Mouse (Mus musculus) heart, embryonic 16.5 days (tissue): ENCODE results near the gene Nelfe. TPM values are rescaled to one million over a fixed set of nuclear protein-coding genes. Genes with fewer than 3 reads are reported as not detected.
A peak's percentile ranks its signal among the peaks of the same experiment; 100 is the strongest.

Experiments
- ATAC-seq: fragments of 200-750 bp; cut with Nextera tagmentation; replicated peaks from 2 replicates; pipeline ENCODE4 v1.8.0; 2017; ENCODE audit warnings: moderate number of reproducible peaks; ENCODE audit not compliant: insufficient read depth, low FRiP score; ENCODE audit errors: extremely low read depth
- H3K27ac ChIP-seq: fragments of 300-500 bp; sonication (generic); 2 replicates; pipeline ENCODE4 v1.5.1; 2014; ENCODE audit warnings: mild to moderate bottlenecking, low read length, control low read depth, moderate library complexity
- H3K27me3 ChIP-seq: fragments of 300-500 bp; sonication (generic); 2 replicates; pipeline ENCODE4 v1.6.1; 2014; ENCODE audit warnings: low read length, mixed read lengths; ENCODE audit not compliant: control insufficient read depth, insufficient read depth
- H3K36me3 ChIP-seq: fragments of 300-500 bp; sonication (generic); 2 replicates; pipeline ENCODE4 v1.6.1; 2014; ENCODE audit not compliant: control insufficient read depth, insufficient read depth
- H3K4me1 ChIP-seq: fragments of 300-500 bp; sonication (generic); 2 replicates; pipeline ENCODE4 v1.6.1; 2014; ENCODE audit warnings: low read length, mixed read lengths; ENCODE audit not compliant: control insufficient read depth, insufficient read depth
- H3K4me2 ChIP-seq: fragments of 300-500 bp; sonication (generic); 2 replicates; pipeline ENCODE4 v1.6.1; 2014; ENCODE audit warnings: low read depth, mild to moderate bottlenecking, control low read depth, low read length
- H3K4me3 ChIP-seq: fragments of 300-500 bp; sonication (generic); 2 replicates; pipeline ENCODE4 v1.5.1; 2014; ENCODE audit warnings: mild to moderate bottlenecking, control low read depth, low read length
- H3K9ac ChIP-seq: fragments of 300-500 bp; sonication (generic); 2 replicates; pipeline ENCODE4 v1.6.1; 2014; ENCODE audit warnings: low read length, control low read depth
- H3K9me3 ChIP-seq: fragments of 300-500 bp; sonication (generic); replicated peaks from 2 replicates; pipeline ENCODE4 v1.6.1; 2016; ENCODE audit warnings: low read length; ENCODE audit not compliant: control insufficient read depth
- WGBS: fragments of 180-500 bp; shearing (Covaris S2); extraction: QIAGEN DNeasy Blood & Tissue Kit; methylation state at CpG from one replicate; pipeline ENCODE4 v1.1.7; 2014; 5-methylcytosine and 5-hydroxymethylcytosine counted together
- polyA plus RNA-seq: library from polyadenylated mRNA; unstranded; fragments of >200 nt; fragmentation: Nextera tagmentation; extraction: Ambion mirVana; gene quantifications from 2 replicates; pipeline ENCODE4 v1.2.1, GENCODE M21; 2015

The Nelfe gene
- polyA plus RNA-seq, 1 experiment from 2014 or later: 64.3 TPM

DNA sequence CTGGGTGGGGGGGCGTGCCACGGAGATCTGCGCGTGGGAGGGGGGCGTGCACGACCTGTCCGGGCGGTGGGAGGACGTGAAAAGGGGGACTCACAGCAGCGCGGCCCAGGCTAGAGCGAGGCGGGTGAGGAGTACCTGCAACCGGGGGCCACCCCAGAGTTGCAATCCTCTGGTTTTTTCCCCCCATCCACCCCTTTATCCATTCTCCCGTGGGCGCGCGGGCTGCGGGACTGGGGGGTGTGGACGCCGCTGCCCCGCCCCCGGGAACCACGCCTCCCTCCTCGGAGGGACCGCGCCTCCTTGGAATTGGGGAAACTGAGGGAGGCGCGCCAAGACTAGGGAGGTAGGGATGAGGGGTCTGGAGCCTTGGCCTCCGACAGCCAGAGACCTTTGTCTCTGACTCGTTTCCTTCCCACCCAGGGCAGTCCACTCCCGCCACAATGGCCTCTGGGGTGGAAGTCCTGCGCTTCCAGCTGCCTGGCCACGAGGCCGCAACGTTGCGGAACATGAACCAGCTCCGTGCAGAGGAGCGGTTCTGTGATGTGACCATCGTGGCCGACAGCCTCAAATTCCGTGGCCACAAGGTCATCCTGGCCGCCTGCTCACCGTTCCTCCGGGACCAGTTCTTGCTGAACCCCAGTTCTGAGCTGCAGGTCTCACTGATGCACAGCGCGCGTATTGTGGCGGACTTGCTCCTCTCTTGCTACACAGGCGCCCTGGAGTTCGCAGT, 44.8 kb downstream of the Nelfe start:
- WGBS: 10% methylated on average over 48 of the region's 51 CpGs
- Histone ChIP-seq H3K27me3 (no peaks in the 10 kb centered on the region), H3K4me1 (peaks cover 17% of the 10 kb centered on the region), H3K9ac (peak overlapping the region; percentile 91), H3K4me3 (peak overlapping the region; percentile 87), H3K4me2 (peak overlapping the region; percentile 86), H3K27ac (peak overlapping the region; percentile 89), H3K36me3 (peaks cover 4% of the 10 kb centered on the region; the same call in 1 of the 2 replicates), H3K9me3 (no peaks in the 10 kb centered on the region)
- ATAC-seq: peak; percentile 4

DNA sequence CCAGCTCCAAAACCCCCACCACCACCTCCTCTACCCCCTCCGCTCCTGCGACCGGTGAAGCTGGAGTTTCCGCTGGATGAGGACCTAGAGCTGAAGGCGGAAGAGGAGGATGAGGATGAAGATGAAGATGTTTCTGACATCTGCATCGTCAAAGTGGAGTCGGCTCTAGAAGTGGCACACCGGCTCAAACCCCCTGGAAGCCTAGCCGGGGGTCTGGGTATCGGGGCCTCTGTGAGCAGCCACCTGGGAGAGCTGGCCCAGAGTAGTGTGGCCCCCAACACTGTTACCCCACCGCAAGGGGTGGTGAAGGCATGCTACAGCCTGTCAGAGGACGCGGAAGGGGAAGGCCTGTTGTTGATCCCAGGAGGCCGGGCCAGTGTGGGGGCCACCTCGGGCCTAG, 45.5 kb downstream of the Nelfe start:
- 93% methylated on average over 15 of the region's 15 CpGs for WGBS
- no peak for ATAC-seq
- no peak overlapping the region for H3K4me3 ChIP-seq
- H3K27me3 ChIP-seq: no peaks in the 10 kb centered on the region
- no peak overlapping the region; the same call in none of the 2 replicates for H3K9ac ChIP-seq
- H3K4me1 ChIP-seq: peaks cover 22% of the 10 kb centered on the region
- peak overlapping the region; percentile 86; the same call in 1 of the 2 replicates for H3K4me2 ChIP-seq
- H3K36me3 ChIP-seq: peaks cover 4% of the 10 kb centered on the region; the same call in 1 of the 2 replicates
- no peaks in the 10 kb centered on the region for H3K9me3 ChIP-seq
- no peak overlapping the region; the same call in 1 of the 2 replicates for H3K27ac ChIP-seq

- no peaks in the 10 kb centered on the region for H3K27me3 ChIP-seq
- no peaks in the 10 kb centered on the region for H3K9me3 ChIP-seq
- H3K36me3 ChIP-seq: peaks cover 4% of the 10 kb centered on the region; the same call in 1 of the 2 replicates
- WGBS: 81% methylated on average over 17 of the region's 17 CpGs
- peaks cover 22% of the 10 kb centered on the region for H3K4me1 ChIP-seq
- no peak overlapping the region for H3K4me3 ChIP-seq
- no peak for ATAC-seq
- H3K9ac ChIP-seq: no peak overlapping the region
- no peak overlapping the region for H3K27ac ChIP-seq
- H3K4me2 ChIP-seq: no peak overlapping the region
Measured at GRCm38 (mm10) chr17:34896366-34896765, 46.2 kb downstream of the Nelfe start.

- no peaks in the 10 kb centered on the region for H3K9me3 ChIP-seq
- peak overlapping the region; percentile 91 for H3K4me3 ChIP-seq
- no peaks in the 10 kb centered on the region for H3K27me3 ChIP-seq
- H3K4me2 ChIP-seq: peak overlapping the region; percentile 79
- ATAC-seq: no peak
- peaks cover 22% of the 10 kb centered on the region for H3K4me1 ChIP-seq
- 9% methylated on average over 10 of the region's 10 CpGs for WGBS
- peaks cover 11% of the 10 kb centered on the region for H3K36me3 ChIP-seq
- peak overlapping the region; percentile 96 for H3K27ac ChIP-seq
- peak overlapping the region; percentile 91 for H3K9ac ChIP-seq
Measured at GRCm38 (mm10) chr17:34897373-34898159, 47.4 kb downstream of the Nelfe start.

DNA sequence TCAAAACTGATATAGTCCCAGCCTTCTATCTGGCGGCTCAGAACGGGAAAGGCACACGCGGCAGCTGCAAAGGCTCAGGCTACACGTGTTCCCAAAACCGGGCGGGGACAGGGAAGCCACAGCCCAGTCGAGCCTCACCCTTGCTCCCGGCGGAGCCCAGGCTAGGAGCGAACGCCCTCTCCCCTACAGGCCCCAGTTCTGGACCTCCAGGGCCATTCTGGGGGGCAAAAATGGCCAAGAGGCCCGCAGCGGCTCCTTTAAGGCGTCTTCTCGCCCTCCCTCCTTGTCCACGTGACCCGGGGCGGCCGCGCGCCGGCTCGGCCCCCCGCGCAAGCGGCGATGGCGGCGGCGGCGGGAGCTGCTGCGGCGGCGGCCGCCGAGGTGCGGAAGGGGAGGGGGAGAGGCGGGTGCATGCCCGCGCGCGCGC, 48.0 kb downstream of the Nelfe start, which contains the start of the genes C2 and Ehmt2:
C2 (minus strand) TSS at position 106 of the 427 bp plus-strand sequence.
Ehmt2 (plus strand) TSS at position 310 of the 427 bp plus-strand sequence.
- ATAC-seq: peak; percentile 21
- Histone ChIP-seq H3K9me3 (no peaks in the 10 kb centered on the region), H3K27me3 (no peaks in the 10 kb centered on the region), H3K9ac (peak within 1 kb of the TSS; percentile 91), H3K4me3 (peak within 1 kb of the TSS; percentile 91), H3K4me1 (peaks cover 22% of the 10 kb centered on the region), H3K36me3 (peaks cover 17% of the 10 kb centered on the region), H3K27ac (peak within 1 kb of the TSS; percentile 96), H3K4me2 (peak within 1 kb of the TSS; percentile 79)
- under 1% methylated on average over 30 of the region's 44 CpGs for WGBS

GRCm38 (mm10) chr17:34898706-34899052, 48.5 kb downstream of the Nelfe start:
- peak overlapping the region; percentile 79 for H3K4me2 ChIP-seq
- peak overlapping the region; percentile 91 for H3K4me3 ChIP-seq
- 0% methylated on average over 24 of the region's 47 CpGs for WGBS
- H3K27ac ChIP-seq: peak overlapping the region; percentile 96
- no peaks in the 10 kb centered on the region for H3K27me3 ChIP-seq
- H3K4me1 ChIP-seq: peaks cover 20% of the 10 kb centered on the region
- no peaks in the 10 kb centered on the region for H3K9me3 ChIP-seq
- H3K9ac ChIP-seq: peak overlapping the region; percentile 91
- no peak for ATAC-seq
- H3K36me3 ChIP-seq: peaks cover 21% of the 10 kb centered on the region

DNA sequence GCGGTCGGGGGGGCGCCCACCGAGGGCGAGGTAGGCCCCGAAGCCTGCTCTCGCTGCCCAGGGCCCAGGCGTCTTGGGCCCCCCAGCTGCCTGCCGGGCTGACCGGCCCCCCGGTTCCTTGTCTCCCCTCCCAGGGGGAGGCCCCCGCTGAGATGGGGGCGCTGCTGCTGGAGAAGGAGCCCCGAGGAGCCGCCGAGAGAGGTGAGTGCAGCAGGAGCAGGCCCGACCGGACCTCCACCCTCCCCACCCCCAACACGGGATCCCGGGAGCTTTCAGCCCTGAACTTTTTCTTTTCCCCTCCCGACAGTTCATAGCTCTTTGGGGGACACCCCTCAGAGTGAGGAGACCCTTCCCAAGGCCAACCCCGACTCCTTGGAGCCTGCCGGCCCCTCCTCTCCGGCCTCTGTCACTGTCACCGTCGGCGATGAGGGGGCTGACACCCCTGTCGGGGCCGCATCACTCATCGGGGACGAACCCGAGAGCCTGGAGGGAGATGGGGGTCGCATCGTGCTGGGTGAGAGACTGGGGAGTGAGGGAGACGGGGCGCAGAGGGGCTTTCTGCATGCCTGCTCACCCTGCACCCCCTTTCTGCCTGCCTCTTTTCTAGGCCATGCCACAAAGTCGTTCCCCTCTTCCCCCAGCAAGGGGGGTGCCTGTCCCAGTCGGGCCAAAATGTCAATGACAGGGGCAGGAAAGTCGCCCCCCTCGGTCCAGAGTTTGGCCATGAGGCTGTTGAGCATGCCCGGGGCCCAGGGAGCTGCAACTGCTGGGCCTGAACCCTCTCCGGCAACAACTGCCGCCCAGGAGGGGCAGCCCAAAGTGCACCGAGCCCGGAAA, 49.1 kb downstream of the Nelfe start:
- Histone ChIP-seq H3K9me3 (no peaks in the 10 kb centered on the region), H3K4me1 (peaks cover 20% of the 10 kb centered on the region), H3K4me3 (peak overlapping the region; percentile 91), H3K9ac (peak overlapping the region; percentile 91), H3K27ac (peak overlapping the region; percentile 96), H3K4me2 (peak overlapping the region; percentile 79), H3K36me3 (peaks cover 21% of the 10 kb centered on the region), H3K27me3 (no peaks in the 10 kb centered on the region)
- WGBS: under 1% methylated on average over 40 of the region's 45 CpGs
- no peak for ATAC-seq

- Histone ChIP-seq H3K36me3 (peaks cover 27% of the 10 kb centered on the region), H3K4me3 (peak overlapping the region; percentile 91), H3K9me3 (no peaks in the 10 kb centered on the region), H3K27me3 (no peaks in the 10 kb centered on the region), H3K4me2 (peak overlapping the region; percentile 79), H3K9ac (peak overlapping the region; percentile 91), H3K4me1 (peaks cover 20% of the 10 kb centered on the region), H3K27ac (peak overlapping the region; percentile 96)
- ATAC-seq: no peak
- WGBS: under 1% methylated on average over 5 of the region's 5 CpGs
Measured at GRCm38 (mm10) chr17:34899890-34900243, 49.7 kb downstream of the Nelfe start.
